Mouse (Mus musculus): ENCODE measurements around the gene Ankmy2. TPM values are rescaled to one million over a fixed set of nuclear protein-coding genes. Genes with fewer than 3 reads are reported as not detected.

Gene Ankmy2
- 39.4 and 41.2 TPM in 2 replicates for polyA plus RNA-seq (2012; rRNA removed)

DNA sequence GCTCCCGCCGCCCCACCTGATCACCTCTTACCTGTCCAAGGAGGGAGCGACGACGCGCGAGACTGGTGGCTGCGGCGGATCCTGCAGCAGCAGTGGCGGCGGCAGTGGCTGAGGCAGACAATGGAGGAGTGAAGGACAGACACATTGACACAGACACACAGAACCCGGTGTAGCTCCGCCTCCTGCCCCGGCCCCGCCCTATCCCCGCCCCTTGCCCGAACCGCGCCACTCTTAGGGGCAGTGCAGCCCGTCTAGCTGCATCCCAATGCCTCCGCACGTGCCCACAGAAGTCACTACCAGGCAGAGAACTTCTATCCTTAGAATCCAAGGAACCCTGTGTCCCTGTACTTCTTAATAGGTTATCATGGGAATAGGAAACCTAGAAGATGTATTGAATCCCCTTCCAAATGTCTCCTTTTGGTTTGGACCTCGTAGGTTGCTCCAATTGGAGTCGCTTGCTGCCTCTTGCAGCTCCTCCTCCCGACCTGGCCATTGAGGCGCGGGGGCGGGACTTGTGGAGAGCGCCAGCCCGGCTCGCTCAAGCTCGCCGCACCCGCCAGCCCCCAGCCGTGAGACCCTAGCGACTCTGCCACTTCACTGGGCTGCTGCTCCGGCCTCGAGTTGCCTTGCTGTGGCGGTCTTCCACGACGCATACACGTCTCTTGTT, at the start of gene Ankmy2:
Gene Ankmy2 (plus strand): TSS at position 478 of the 667 bp plus-strand sequence.
- Histone ChIP-seq H3K27ac (ENCODE audit: insufficient read depth, low read length) (peak within 1 kb of the TSS; percentile 53), H3K27me3 (ENCODE audit: control insufficient read depth, insufficient read depth, low read length) (no peaks in the 10 kb centered on the region), H3K4me3 (replicated peaks; ENCODE audit: insufficient read depth, low read depth, low read length) (peak within 1 kb of the TSS; percentile 92), H3K4me1 (ENCODE audit: control insufficient read depth, insufficient read depth, low read length) (peaks cover 12% of the 10 kb centered on the region)
- WGBS, result under 1% methylated on average over 42 of the region's 42 CpGs
- DNase-seq, result peak; percentile 89 to 91
- TF ChIP-seq CTCF (IDR thresholded peaks at IDR 0.05; ENCODE audit: borderline replicate concordance, insufficient read depth, low read depth, low read length) (no peak), POLR2A (IDR thresholded peaks at IDR 0.05; ENCODE audit: borderline replicate concordance, insufficient read depth, low read length) (peak; percentile 59; the same call in 1 of the 2 replicates)

DNA sequence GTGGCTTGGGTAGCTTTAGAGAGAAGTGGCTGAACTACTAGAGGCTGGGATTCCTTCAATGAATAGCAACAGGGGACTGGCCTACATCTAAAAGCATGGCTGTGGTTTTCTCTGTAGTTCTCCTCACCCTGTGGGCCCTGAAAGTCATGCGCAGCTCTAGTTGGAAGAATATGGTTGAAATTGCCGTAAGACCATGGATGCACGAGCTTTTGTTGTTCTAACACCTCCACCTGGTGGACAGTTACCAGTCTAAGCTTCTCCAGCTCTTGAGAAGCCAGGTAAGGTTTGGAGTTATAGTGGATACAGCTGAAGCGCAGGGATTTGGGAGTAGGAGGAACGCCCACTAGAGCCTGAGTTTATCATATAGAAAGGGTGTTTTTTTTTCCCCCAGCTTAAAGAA, 48.5 kb upstream of the Ankmy2 start:
- WGBS, result 81% methylated on average over 5 of the region's 5 CpGs
- peak in 1 of 2 experiments; percentile 10 for DNase-seq

DNA sequence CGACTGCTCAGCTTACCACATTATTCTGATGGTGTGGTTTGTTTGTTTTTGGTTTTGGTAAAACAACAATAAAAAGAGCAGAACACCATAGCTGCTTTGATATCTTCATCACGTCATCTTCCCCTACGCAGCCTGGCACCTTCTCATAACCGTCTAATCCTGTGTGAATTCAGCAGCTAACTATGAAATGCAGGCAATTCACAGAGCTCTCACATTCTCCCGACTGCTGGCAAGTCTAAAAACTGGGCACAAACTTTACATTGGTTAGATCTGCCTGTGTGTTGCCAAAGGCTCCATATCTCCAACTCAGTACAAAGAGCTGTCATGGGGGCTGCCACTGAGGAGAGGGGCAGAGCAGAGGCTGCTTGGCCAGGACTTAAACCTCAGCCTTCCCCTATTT, 46.5 kb upstream of the Ankmy2 start:
- WGBS, result 79% methylated on average over 5 of the region's 5 CpGs
- TF ChIP-seq CTCF (IDR thresholded peaks at IDR 0.05; ENCODE audit: borderline replicate concordance, insufficient read depth, low read depth, low read length), result no peak
- TF ChIP-seq POLR2A (IDR thresholded peaks at IDR 0.05; ENCODE audit: borderline replicate concordance, insufficient read depth, low read length), result no peak
- DNase-seq, result no peak
- no peak overlapping the region for H3K4me3 ChIP-seq (replicated peaks; ENCODE audit: insufficient read depth, low read depth, low read length)
- H3K4me1 ChIP-seq (ENCODE audit: control insufficient read depth, insufficient read depth, low read length), result no peaks in the 10 kb centered on the region
- H3K27ac ChIP-seq (ENCODE audit: insufficient read depth, low read length), result no peak overlapping the region
- no peaks in the 10 kb centered on the region for H3K27me3 ChIP-seq (ENCODE audit: control insufficient read depth, insufficient read depth, low read length)

More for the DNA sequence above, 48.5 kb upstream of the Ankmy2 start:
- H3K27ac ChIP-seq (ENCODE audit: insufficient read depth, low read length), result no peak overlapping the region
- no peak overlapping the region for H3K4me3 ChIP-seq (replicated peaks; ENCODE audit: insufficient read depth, low read depth, low read length)
- no peaks in the 10 kb centered on the region for H3K4me1 ChIP-seq (ENCODE audit: control insufficient read depth, insufficient read depth, low read length)
- H3K27me3 ChIP-seq (ENCODE audit: control insufficient read depth, insufficient read depth, low read length), result no peaks in the 10 kb centered on the region
- no peak for TF ChIP-seq POLR2A (IDR thresholded peaks at IDR 0.05; ENCODE audit: borderline replicate concordance, insufficient read depth, low read length)
- peak; percentile 32; the same call in 1 of the 2 replicates for TF ChIP-seq CTCF (IDR thresholded peaks at IDR 0.05; ENCODE audit: borderline replicate concordance, insufficient read depth, low read depth, low read length)

DNA sequence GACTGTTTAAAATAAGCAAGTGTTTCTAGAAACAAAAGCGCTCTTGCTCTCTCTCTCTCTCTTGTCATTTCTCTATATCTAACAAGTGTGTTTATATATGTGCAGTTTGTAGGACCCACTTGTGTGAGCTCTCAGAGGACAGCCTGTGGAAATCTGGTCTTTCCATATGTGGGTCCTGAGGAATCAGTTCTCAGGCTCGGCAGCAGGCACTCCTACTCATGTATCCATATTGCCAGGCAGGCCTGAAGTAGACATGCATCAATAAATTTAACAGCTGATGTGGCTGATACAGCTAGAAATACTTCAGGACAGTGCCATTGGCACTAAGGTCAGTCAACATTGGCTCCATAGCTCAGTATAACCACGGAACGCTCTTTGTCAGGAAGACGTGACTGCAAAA, 45.8 kb upstream of the Ankmy2 start:
- DNase-seq, result no peak
- Histone ChIP-seq H3K27ac (ENCODE audit: insufficient read depth, low read length) (no peak overlapping the region), H3K4me3 (replicated peaks; ENCODE audit: insufficient read depth, low read depth, low read length) (no peak overlapping the region), H3K4me1 (ENCODE audit: control insufficient read depth, insufficient read depth, low read length) (no peaks in the 10 kb centered on the region), H3K27me3 (ENCODE audit: control insufficient read depth, insufficient read depth, low read length) (no peaks in the 10 kb centered on the region)
- TF ChIP-seq CTCF (IDR thresholded peaks at IDR 0.05; ENCODE audit: borderline replicate concordance, insufficient read depth, low read depth, low read length) (no peak), POLR2A (IDR thresholded peaks at IDR 0.05; ENCODE audit: borderline replicate concordance, insufficient read depth, low read length) (no peak)
- 94% methylated on average over 5 of the region's 5 CpGs for WGBS

DNA sequence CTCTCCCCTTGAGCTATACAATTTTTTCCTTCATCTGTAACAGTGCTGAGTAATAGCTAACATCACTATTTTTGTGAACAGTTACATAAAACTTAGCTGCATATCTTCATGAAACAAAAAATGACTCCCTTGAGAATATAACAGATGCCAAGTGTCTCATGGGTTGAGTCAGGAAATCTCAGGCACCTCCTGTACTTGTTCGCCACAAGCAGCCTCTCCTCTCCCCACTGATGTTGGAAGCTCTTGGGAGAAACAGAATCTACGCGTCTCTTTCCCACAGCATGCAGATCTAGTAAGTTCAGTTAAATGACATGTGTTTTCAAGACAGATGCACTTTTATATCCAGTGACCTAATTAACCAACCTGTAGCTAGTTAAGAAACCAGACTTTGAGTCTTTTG, 44.8 kb upstream of the Ankmy2 start:
- no peak for TF ChIP-seq CTCF (IDR thresholded peaks at IDR 0.05; ENCODE audit: borderline replicate concordance, insufficient read depth, low read depth, low read length)
- no peak for TF ChIP-seq POLR2A (IDR thresholded peaks at IDR 0.05; ENCODE audit: borderline replicate concordance, insufficient read depth, low read length)
- WGBS, result 86% methylated on average over 3 of the region's 3 CpGs
- Histone ChIP-seq H3K4me1 (ENCODE audit: control insufficient read depth, insufficient read depth, low read length) (no peaks in the 10 kb centered on the region), H3K27me3 (ENCODE audit: control insufficient read depth, insufficient read depth, low read length) (no peaks in the 10 kb centered on the region), H3K4me3 (replicated peaks; ENCODE audit: insufficient read depth, low read depth, low read length) (no peak overlapping the region), H3K27ac (ENCODE audit: insufficient read depth, low read length) (no peak overlapping the region)
- no peak for DNase-seq

DNA sequence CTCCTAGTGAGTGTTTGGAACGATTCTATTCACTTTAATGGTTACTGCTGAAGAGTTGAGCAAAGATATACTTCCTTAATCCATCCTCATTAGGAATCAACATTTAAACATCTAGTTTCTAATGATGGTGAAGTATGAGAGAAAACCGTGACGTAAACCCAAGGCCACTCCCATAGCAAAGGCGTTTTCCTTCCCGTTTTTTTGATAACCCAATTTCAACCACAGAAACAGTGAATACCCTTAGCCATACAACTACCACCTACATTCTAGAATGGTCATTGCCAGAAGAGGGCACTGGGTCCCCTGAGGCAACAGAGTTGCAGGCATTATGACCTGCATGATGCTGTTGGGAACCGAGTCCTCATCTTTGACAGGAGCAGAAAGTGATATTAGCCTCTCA, 39.8 kb upstream of the Ankmy2 start:
- WGBS, result 95% methylated on average over 6 of the region's 6 CpGs
- Histone ChIP-seq H3K4me3 (replicated peaks; ENCODE audit: insufficient read depth, low read depth, low read length) (no peak overlapping the region), H3K27ac (ENCODE audit: insufficient read depth, low read length) (no peak overlapping the region), H3K4me1 (ENCODE audit: control insufficient read depth, insufficient read depth, low read length) (no peaks in the 10 kb centered on the region), H3K27me3 (ENCODE audit: control insufficient read depth, insufficient read depth, low read length) (no peaks in the 10 kb centered on the region)
- DNase-seq, result no peak
- TF ChIP-seq POLR2A (IDR thresholded peaks at IDR 0.05; ENCODE audit: borderline replicate concordance, insufficient read depth, low read length), result no peak
- TF ChIP-seq CTCF (IDR thresholded peaks at IDR 0.05; ENCODE audit: borderline replicate concordance, insufficient read depth, low read depth, low read length), result no peak

DNA sequence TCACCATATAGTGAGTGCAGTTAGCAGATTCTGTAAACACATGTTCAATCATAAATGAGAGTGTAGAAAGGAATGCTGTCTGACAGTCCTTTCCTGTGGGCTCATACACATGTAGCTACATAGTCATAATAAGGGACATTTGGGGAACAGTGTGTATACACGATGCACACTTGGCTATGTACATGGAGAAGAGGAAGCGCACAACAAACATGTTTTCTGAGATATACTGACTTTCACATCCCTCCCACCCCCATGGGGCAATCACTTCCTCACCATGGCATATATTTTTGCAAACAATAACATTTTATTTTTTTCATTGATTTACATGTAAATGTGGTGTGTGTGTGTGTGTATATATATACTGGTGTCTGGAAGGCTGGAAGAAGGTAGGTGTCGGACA, 37.7 kb upstream of the Ankmy2 start:
- no peaks in the 10 kb centered on the region for H3K4me1 ChIP-seq (ENCODE audit: control insufficient read depth, insufficient read depth, low read length)
- H3K27me3 ChIP-seq (ENCODE audit: control insufficient read depth, insufficient read depth, low read length), result no peaks in the 10 kb centered on the region
- no peak overlapping the region for H3K27ac ChIP-seq (ENCODE audit: insufficient read depth, low read length)
- WGBS, result 95% methylated on average over 3 of the region's 3 CpGs
- TF ChIP-seq POLR2A (IDR thresholded peaks at IDR 0.05; ENCODE audit: borderline replicate concordance, insufficient read depth, low read length), result no peak
- no peak for TF ChIP-seq CTCF (IDR thresholded peaks at IDR 0.05; ENCODE audit: borderline replicate concordance, insufficient read depth, low read depth, low read length)
- DNase-seq, result no peak
- H3K4me3 ChIP-seq (replicated peaks; ENCODE audit: insufficient read depth, low read depth, low read length), result no peak overlapping the region

DNA sequence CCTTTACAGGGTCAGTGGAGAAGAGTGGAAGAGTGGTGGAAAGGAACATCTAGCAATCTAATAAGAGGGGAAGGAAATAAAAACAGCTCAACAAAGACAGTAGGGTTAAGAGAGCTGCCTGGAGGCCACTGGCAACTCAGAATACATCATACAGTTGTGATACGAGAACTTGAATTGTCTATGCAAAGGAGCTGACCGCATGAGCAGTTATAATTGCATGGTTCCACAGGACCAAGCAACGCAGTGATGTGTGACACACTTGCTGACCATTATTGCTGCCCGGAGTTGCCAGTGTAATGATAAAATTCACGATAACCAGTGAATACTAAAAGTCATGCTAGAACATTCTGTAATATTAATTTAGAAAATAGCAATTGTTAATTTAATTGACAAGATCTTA, 30.9 kb upstream of the Ankmy2 start:
- H3K4me1 ChIP-seq (ENCODE audit: control insufficient read depth, insufficient read depth, low read length), result no peaks in the 10 kb centered on the region
- WGBS, result 97% methylated on average over 5 of the region's 5 CpGs
- no peak for DNase-seq
- no peak overlapping the region for H3K4me3 ChIP-seq (replicated peaks; ENCODE audit: insufficient read depth, low read depth, low read length)
- no peaks in the 10 kb centered on the region for H3K27me3 ChIP-seq (ENCODE audit: control insufficient read depth, insufficient read depth, low read length)
- TF ChIP-seq CTCF (IDR thresholded peaks at IDR 0.05; ENCODE audit: borderline replicate concordance, insufficient read depth, low read depth, low read length) (no peak), POLR2A (IDR thresholded peaks at IDR 0.05; ENCODE audit: borderline replicate concordance, insufficient read depth, low read length) (no peak)
- H3K27ac ChIP-seq (ENCODE audit: insufficient read depth, low read length), result no peak overlapping the region
